Mouse (Mus musculus): ENCODE measurements around the gene Gabrb1. TPM values are rescaled to one million over a fixed set of nuclear protein-coding genes. Genes with fewer than 3 reads are reported as not detected.
A peak's percentile ranks its signal among the peaks of the same experiment; 100 is the strongest.

The Gabrb1 gene
- polyA plus RNA-seq, 1 experiment: not detected

- H3K27ac ChIP-seq (ENCODE audit: insufficient read depth, low read length): no peak overlapping the region
- no peak for TF ChIP-seq CTCF (IDR thresholded peaks at IDR 0.05; ENCODE audit: low read depth, low read length)
- no peak for TF ChIP-seq POLR2A (IDR thresholded peaks at IDR 0.05; ENCODE audit: insufficient read depth, low read length)
- no peak for TF ChIP-seq EP300 (IDR thresholded peaks at IDR 0.05; ENCODE audit: insufficient read depth, low read depth, low read length)
- no peaks in the 10 kb centered on the region for H3K27me3 ChIP-seq (ENCODE audit: control insufficient read depth, insufficient read depth, low read length, poor library complexity, severe bottlenecking)
- H3K9ac ChIP-seq (ENCODE audit: low read depth, poor library complexity, severe bottlenecking): no peak overlapping the region
- H3K4me1 ChIP-seq (ENCODE audit: control insufficient read depth, insufficient read depth, low read length): no peaks in the 10 kb centered on the region
- no peaks in the 10 kb centered on the region for H3K36me3 ChIP-seq (ENCODE audit: control insufficient read depth, insufficient read depth, low read length, poor library complexity, severe bottlenecking)
- H3K4me3 ChIP-seq (ENCODE audit: low read depth, low read length): no peak overlapping the region
- no peaks in the 10 kb centered on the region for H3K9me3 ChIP-seq (replicated peaks; ENCODE audit: control insufficient read depth, insufficient read depth, low read length, poor library complexity, severe bottlenecking)
Measured at GRCm38 (mm10) chr5:72104274-72104921, 446.5 kb downstream of the Gabrb1 start.

GRCm38 (mm10) chr5:72122414-72123037 lies 464.6 kb downstream of the Gabrb1 start:
- Histone ChIP-seq H3K27ac (ENCODE audit: insufficient read depth, low read length) (no peak overlapping the region), H3K4me1 (ENCODE audit: control insufficient read depth, insufficient read depth, low read length) (no peaks in the 10 kb centered on the region), H3K4me3 (ENCODE audit: low read depth, low read length) (no peak overlapping the region), H3K9ac (ENCODE audit: low read depth, poor library complexity, severe bottlenecking) (no peak overlapping the region), H3K36me3 (ENCODE audit: control insufficient read depth, insufficient read depth, low read length, poor library complexity, severe bottlenecking) (no peaks in the 10 kb centered on the region), H3K9me3 (replicated peaks; ENCODE audit: control insufficient read depth, insufficient read depth, low read length, poor library complexity, severe bottlenecking) (no peaks in the 10 kb centered on the region), H3K27me3 (ENCODE audit: control insufficient read depth, insufficient read depth, low read length, poor library complexity, severe bottlenecking) (no peaks in the 10 kb centered on the region)
- TF ChIP-seq CTCF (IDR thresholded peaks at IDR 0.05; ENCODE audit: low read depth, low read length) (no peak), POLR2A (IDR thresholded peaks at IDR 0.05; ENCODE audit: insufficient read depth, low read length) (no peak), EP300 (IDR thresholded peaks at IDR 0.05; ENCODE audit: insufficient read depth, low read depth, low read length) (no peak)

- TF ChIP-seq EP300 (IDR thresholded peaks at IDR 0.05; ENCODE audit: insufficient read depth, low read depth, low read length) (no peak), POLR2A (IDR thresholded peaks at IDR 0.05; ENCODE audit: insufficient read depth, low read length) (no peak), CTCF (IDR thresholded peaks at IDR 0.05; ENCODE audit: low read depth, low read length) (no peak)
- no peaks in the 10 kb centered on the region for H3K36me3 ChIP-seq (ENCODE audit: control insufficient read depth, insufficient read depth, low read length, poor library complexity, severe bottlenecking)
- no peak overlapping the region for H3K27ac ChIP-seq (ENCODE audit: insufficient read depth, low read length)
- no peak overlapping the region for H3K9ac ChIP-seq (ENCODE audit: low read depth, poor library complexity, severe bottlenecking)
- no peaks in the 10 kb centered on the region for H3K4me1 ChIP-seq (ENCODE audit: control insufficient read depth, insufficient read depth, low read length)
- H3K27me3 ChIP-seq (ENCODE audit: control insufficient read depth, insufficient read depth, low read length, poor library complexity, severe bottlenecking): no peaks in the 10 kb centered on the region
- H3K9me3 ChIP-seq (replicated peaks; ENCODE audit: control insufficient read depth, insufficient read depth, low read length, poor library complexity, severe bottlenecking): no peaks in the 10 kb centered on the region
- no peak overlapping the region for H3K4me3 ChIP-seq (ENCODE audit: low read depth, low read length)
Measured at GRCm38 (mm10) chr5:72126681-72127080, 468.8 kb downstream of the Gabrb1 start.

GRCm38 (mm10) chr5:72133906-72134305 lies 476.0 kb downstream of the Gabrb1 start:
- H3K9ac ChIP-seq (ENCODE audit: low read depth, poor library complexity, severe bottlenecking): no peak overlapping the region
- H3K9me3 ChIP-seq (replicated peaks; ENCODE audit: control insufficient read depth, insufficient read depth, low read length, poor library complexity, severe bottlenecking): no peaks in the 10 kb centered on the region
- TF ChIP-seq POLR2A (IDR thresholded peaks at IDR 0.05; ENCODE audit: insufficient read depth, low read length) (no peak), CTCF (IDR thresholded peaks at IDR 0.05; ENCODE audit: low read depth, low read length) (no peak), EP300 (IDR thresholded peaks at IDR 0.05; ENCODE audit: insufficient read depth, low read depth, low read length) (0 out of 2 replicates have a peak, but pooled peaks have one; percentile 36)
- H3K4me3 ChIP-seq (ENCODE audit: low read depth, low read length): no peak overlapping the region
- no peaks in the 10 kb centered on the region for H3K27me3 ChIP-seq (ENCODE audit: control insufficient read depth, insufficient read depth, low read length, poor library complexity, severe bottlenecking)
- peak overlapping the region; percentile 58 for H3K27ac ChIP-seq (ENCODE audit: insufficient read depth, low read length)
- H3K4me1 ChIP-seq (ENCODE audit: control insufficient read depth, insufficient read depth, low read length): no peaks in the 10 kb centered on the region
- H3K36me3 ChIP-seq (ENCODE audit: control insufficient read depth, insufficient read depth, low read length, poor library complexity, severe bottlenecking): no peaks in the 10 kb centered on the region

GRCm38 (mm10) chr5:72138256-72138655 lies 480.3 kb downstream of the Gabrb1 start:
- TF ChIP-seq CTCF (IDR thresholded peaks at IDR 0.05; ENCODE audit: low read depth, low read length) (no peak), EP300 (IDR thresholded peaks at IDR 0.05; ENCODE audit: insufficient read depth, low read depth, low read length) (no peak), POLR2A (IDR thresholded peaks at IDR 0.05; ENCODE audit: insufficient read depth, low read length) (no peak)
- Histone ChIP-seq H3K27me3 (ENCODE audit: control insufficient read depth, insufficient read depth, low read length, poor library complexity, severe bottlenecking) (no peaks in the 10 kb centered on the region), H3K36me3 (ENCODE audit: control insufficient read depth, insufficient read depth, low read length, poor library complexity, severe bottlenecking) (no peaks in the 10 kb centered on the region), H3K9me3 (replicated peaks; ENCODE audit: control insufficient read depth, insufficient read depth, low read length, poor library complexity, severe bottlenecking) (no peaks in the 10 kb centered on the region), H3K9ac (ENCODE audit: low read depth, poor library complexity, severe bottlenecking) (no peak overlapping the region), H3K4me3 (ENCODE audit: low read depth, low read length) (no peak overlapping the region), H3K4me1 (ENCODE audit: control insufficient read depth, insufficient read depth, low read length) (no peaks in the 10 kb centered on the region), H3K27ac (ENCODE audit: insufficient read depth, low read length) (no peak overlapping the region)

- no peaks in the 10 kb centered on the region for H3K4me1 ChIP-seq (ENCODE audit: control insufficient read depth, insufficient read depth, low read length)
- no peak overlapping the region for H3K9ac ChIP-seq (ENCODE audit: low read depth, poor library complexity, severe bottlenecking)
- H3K27ac ChIP-seq (ENCODE audit: insufficient read depth, low read length): no peak overlapping the region
- no peak overlapping the region for H3K4me3 ChIP-seq (ENCODE audit: low read depth, low read length)
- no peaks in the 10 kb centered on the region for H3K36me3 ChIP-seq (ENCODE audit: control insufficient read depth, insufficient read depth, low read length, poor library complexity, severe bottlenecking)
- H3K9me3 ChIP-seq (replicated peaks; ENCODE audit: control insufficient read depth, insufficient read depth, low read length, poor library complexity, severe bottlenecking): no peaks in the 10 kb centered on the region
- TF ChIP-seq EP300 (IDR thresholded peaks at IDR 0.05; ENCODE audit: insufficient read depth, low read depth, low read length) (no peak), CTCF (IDR thresholded peaks at IDR 0.05; ENCODE audit: low read depth, low read length) (no peak)
- no peaks in the 10 kb centered on the region for H3K27me3 ChIP-seq (ENCODE audit: control insufficient read depth, insufficient read depth, low read length, poor library complexity, severe bottlenecking)
Measured at GRCm38 (mm10) chr5:72139619-72140018, 481.7 kb downstream of the Gabrb1 start.
